Mouse (Mus musculus): ENCODE measurements around the gene Tnrc6a. TPM values are rescaled to one million over a fixed set of nuclear protein-coding genes. Genes with fewer than 3 reads are reported as not detected.
"Not testable (repeated sequence)": the region's sequence is repeated elsewhere in the genome, so short reads cannot be mapped to it uniquely, and the experiment has no call there.

The Tnrc6a gene
- polyA plus RNA-seq (2016; fragmentation: Nextera tagmentation; extraction: Ambion mirVana), result 60.6 and 61.5 TPM in 2 replicates

- peak; percentile 96 for DNase-seq (ENCODE audit: low spot score)
- Histone ChIP-seq H3K36me3 (replicated peaks) (peaks cover 22% of the 10 kb centered on the region), H3K4me3 (peak within 1 kb of the TSS; percentile 99), H3K9me3 (no peaks in the 10 kb centered on the region), H3K4me1 (peaks cover 22% of the 10 kb centered on the region), H3K27ac (replicated peaks) (peak within 1 kb of the TSS; percentile 100), H3K27me3 (replicated peaks; ENCODE audit: low read depth, poor library complexity, severe bottlenecking) (no peaks in the 10 kb centered on the region)
- WGBS, result under 1% methylated on average over 54 of the region's 55 CpGs
Observed at GRCm38 (mm10) chr7:123123665-123124298, at the start of gene Tnrc6a. Tnrc6a (plus strand) TSS chr7:123123885.

- Histone ChIP-seq H3K27me3 (replicated peaks; ENCODE audit: low read depth, poor library complexity, severe bottlenecking) (no peaks in the 10 kb centered on the region), H3K36me3 (replicated peaks) (no peaks in the 10 kb centered on the region), H3K9me3 (no peaks in the 10 kb centered on the region), H3K4me1 (peaks cover 30% of the 10 kb centered on the region), H3K27ac (replicated peaks) (no peak overlapping the region), H3K4me3 (no peak overlapping the region)
- DNase-seq (ENCODE audit: low spot score), result no peak
- 76% methylated on average over 4 of the region's 4 CpGs for WGBS
Observed at GRCm38 (mm10) chr7:123082236-123082635, 41.4 kb upstream of the Tnrc6a start.

GRCm38 (mm10) chr7:123083441-123084123 lies 40.1 kb upstream of the Tnrc6a start:
- DNase-seq (ENCODE audit: low spot score), result peak; percentile 41
- peak overlapping the region; percentile 47; the same call in 1 of the 2 replicates for H3K4me3 ChIP-seq
- peaks cover 37% of the 10 kb centered on the region for H3K4me1 ChIP-seq
- H3K27ac ChIP-seq (replicated peaks), result peak overlapping the region; percentile 76
- WGBS, result 31% methylated on average over 12 of the region's 12 CpGs
- no peaks in the 10 kb centered on the region for H3K36me3 ChIP-seq (replicated peaks)
- no peaks in the 10 kb centered on the region for H3K9me3 ChIP-seq
- no peaks in the 10 kb centered on the region for H3K27me3 ChIP-seq (replicated peaks; ENCODE audit: low read depth, poor library complexity, severe bottlenecking)

- peak; percentile 70 for DNase-seq (ENCODE audit: low spot score)
- no peaks in the 10 kb centered on the region for H3K9me3 ChIP-seq
- H3K27ac ChIP-seq (replicated peaks), result peak overlapping the region; percentile 76
- H3K36me3 ChIP-seq (replicated peaks), result no peaks in the 10 kb centered on the region
- peaks cover 37% of the 10 kb centered on the region for H3K4me1 ChIP-seq
- H3K27me3 ChIP-seq (replicated peaks; ENCODE audit: low read depth, poor library complexity, severe bottlenecking), result no peaks in the 10 kb centered on the region
- WGBS, result 7% methylated on average over 7 of the region's 7 CpGs
- H3K4me3 ChIP-seq, result peak overlapping the region; percentile 47
Observed at GRCm38 (mm10) chr7:123084180-123084691, 39.4 kb upstream of the Tnrc6a start.

GRCm38 (mm10) chr7:123084708-123085107 lies 39.0 kb upstream of the Tnrc6a start:
- WGBS, result 24% methylated on average over 13 of the region's 13 CpGs
- H3K4me1 ChIP-seq, result peaks cover 37% of the 10 kb centered on the region
- H3K36me3 ChIP-seq (replicated peaks), result no peaks in the 10 kb centered on the region
- peak overlapping the region; percentile 47 for H3K4me3 ChIP-seq
- H3K9me3 ChIP-seq, result no peaks in the 10 kb centered on the region
- H3K27me3 ChIP-seq (replicated peaks; ENCODE audit: low read depth, poor library complexity, severe bottlenecking), result no peaks in the 10 kb centered on the region
- peak; percentile 29 for DNase-seq (ENCODE audit: low spot score)
- peak overlapping the region; percentile 76 for H3K27ac ChIP-seq (replicated peaks)

GRCm38 (mm10) chr7:123088920-123089319 lies 34.8 kb upstream of the Tnrc6a start:
- 90% methylated on average over 4 of the region's 4 CpGs for WGBS
- Histone ChIP-seq H3K4me3 (no peak overlapping the region), H3K27me3 (replicated peaks; ENCODE audit: low read depth, poor library complexity, severe bottlenecking) (no peaks in the 10 kb centered on the region), H3K27ac (replicated peaks) (no peak overlapping the region), H3K4me1 (peaks cover 30% of the 10 kb centered on the region), H3K36me3 (replicated peaks) (no peaks in the 10 kb centered on the region), H3K9me3 (no peaks in the 10 kb centered on the region)
- DNase-seq (ENCODE audit: low spot score), result no peak

- H3K4me3 ChIP-seq, result no peak overlapping the region
- H3K36me3 ChIP-seq (replicated peaks), result no peaks in the 10 kb centered on the region
- no peaks in the 10 kb centered on the region for H3K9me3 ChIP-seq
- no peak for DNase-seq (ENCODE audit: low spot score)
- WGBS, result 93% methylated on average over 12 of the region's 12 CpGs
- no peaks in the 10 kb centered on the region for H3K27me3 ChIP-seq (replicated peaks; ENCODE audit: low read depth, poor library complexity, severe bottlenecking)
- peaks cover 34% of the 10 kb centered on the region for H3K4me1 ChIP-seq
- H3K27ac ChIP-seq (replicated peaks), result peak overlapping the region; percentile 89
Observed at GRCm38 (mm10) chr7:123096344-123097120, 27.2 kb upstream of the Tnrc6a start.

GRCm38 (mm10) chr7:123097891-123098750 lies 25.6 kb upstream of the Tnrc6a start:
- peaks cover 34% of the 10 kb centered on the region for H3K4me1 ChIP-seq
- 19% methylated on average over 16 of the region's 16 CpGs for WGBS
- peak overlapping the region; percentile 6; the same call in 1 of the 2 replicates for H3K4me3 ChIP-seq
- no peaks in the 10 kb centered on the region for H3K9me3 ChIP-seq
- no peaks in the 10 kb centered on the region for H3K27me3 ChIP-seq (replicated peaks; ENCODE audit: low read depth, poor library complexity, severe bottlenecking)
- peak overlapping the region; percentile 89 for H3K27ac ChIP-seq (replicated peaks)
- peak; percentile 93 for DNase-seq (ENCODE audit: low spot score)
- no peaks in the 10 kb centered on the region for H3K36me3 ChIP-seq (replicated peaks)

- WGBS, result 94% methylated on average over 3 of the region's 3 CpGs
- Histone ChIP-seq H3K36me3 (replicated peaks) (no peaks in the 10 kb centered on the region), H3K27ac (replicated peaks) (no peak overlapping the region), H3K9me3 (no peaks in the 10 kb centered on the region), H3K4me1 (peaks cover 35% of the 10 kb centered on the region), H3K4me3 (no peak overlapping the region), H3K27me3 (replicated peaks; ENCODE audit: low read depth, poor library complexity, severe bottlenecking) (no peaks in the 10 kb centered on the region)
- DNase-seq (ENCODE audit: low spot score), result no peak
Observed at GRCm38 (mm10) chr7:123101295-123101694, 22.4 kb upstream of the Tnrc6a start.

GRCm38 (mm10) chr7:123105381-123105780 lies 18.3 kb upstream of the Tnrc6a start:
- not testable (repeated sequence) for H3K4me3 ChIP-seq; H3K9me3 ChIP-seq; DNase-seq (ENCODE audit: low spot score); H3K27ac ChIP-seq (replicated peaks); H3K27me3 ChIP-seq (replicated peaks; ENCODE audit: low read depth, poor library complexity, severe bottlenecking); H3K36me3 ChIP-seq (replicated peaks)
- peaks cover 22% of the 10 kb centered on the region for H3K4me1 ChIP-seq
- 66% methylated on average over 1 of the region's 1 CpGs for WGBS

GRCm38 (mm10) chr7:123105906-123106305 lies 17.8 kb upstream of the Tnrc6a start:
- no peak for DNase-seq (ENCODE audit: low spot score)
- no peaks in the 10 kb centered on the region for H3K36me3 ChIP-seq (replicated peaks)
- 71% methylated on average over 1 of the region's 1 CpGs for WGBS
- peaks cover 27% of the 10 kb centered on the region for H3K4me1 ChIP-seq
- H3K27me3 ChIP-seq (replicated peaks; ENCODE audit: low read depth, poor library complexity, severe bottlenecking), result no peaks in the 10 kb centered on the region
- H3K4me3 ChIP-seq, result no peak overlapping the region
- no peaks in the 10 kb centered on the region for H3K9me3 ChIP-seq
- no peak overlapping the region for H3K27ac ChIP-seq (replicated peaks)

- Histone ChIP-seq H3K9me3 (no peaks in the 10 kb centered on the region), H3K4me1 (peaks cover 29% of the 10 kb centered on the region), H3K4me3 (no peak overlapping the region), H3K27ac (replicated peaks) (no peak overlapping the region), H3K27me3 (replicated peaks; ENCODE audit: low read depth, poor library complexity, severe bottlenecking) (no peaks in the 10 kb centered on the region), H3K36me3 (replicated peaks) (no peaks in the 10 kb centered on the region)
- DNase-seq (ENCODE audit: low spot score), result no peak
- 88% methylated on average over 2 of the region's 2 CpGs for WGBS
Observed at GRCm38 (mm10) chr7:123106326-123106725, 17.4 kb upstream of the Tnrc6a start.

All from embryonic facial prominence, embryonic 10.5 days (tissue).